Mouse (Mus musculus) thymus, postnatal 25 days (tissue): ENCODE results near the gene Atg4c.

Experiments
- DNase-seq: peaks from one replicate; pipeline ENCODE4 v3.0.0; 2022

Gene Atg4c

GRCm38 (mm10) chr4:99193810-99194582 lies at the start of gene Atg4c:
TSS of gene Atg4c (plus strand) at chr4:99193934.
- peak; percentile 76 for DNase-seq

GRCm38 (mm10) chr4:99151434-99151833 lies 42.3 kb upstream of the Atg4c start:
- DNase-seq = no peak

GRCm38 (mm10) chr4:99151885-99152558 lies 41.7 kb upstream of the Atg4c start:
- DNase-seq = no peak

- DNase-seq = no peak
These were observed 37.0 kb upstream of the Atg4c start for GRCm38 (mm10) chr4:99156641-99157307.

- DNase-seq = no peak
These were observed 35.2 kb upstream of the Atg4c start for GRCm38 (mm10) chr4:99158495-99158894.

- no peak for DNase-seq
These were observed 33.3 kb upstream of the Atg4c start for GRCm38 (mm10) chr4:99160414-99160813.

GRCm38 (mm10) chr4:99160899-99161298 lies 32.8 kb upstream of the Atg4c start:
- DNase-seq = no peak

- no peak for DNase-seq
These were observed 32.2 kb upstream of the Atg4c start for GRCm38 (mm10) chr4:99161457-99161971.

- no peak for DNase-seq
These were observed 30.7 kb upstream of the Atg4c start for GRCm38 (mm10) chr4:99163001-99163400.

GRCm38 (mm10) chr4:99163547-99163946 lies 30.2 kb upstream of the Atg4c start:
- no peak for DNase-seq

GRCm38 (mm10) chr4:99168869-99169268 lies 24.9 kb upstream of the Atg4c start:
- no peak for DNase-seq

GRCm38 (mm10) chr4:99174265-99174664 lies 19.5 kb upstream of the Atg4c start:
- no peak for DNase-seq

- no peak for DNase-seq
These were observed 16.9 kb upstream of the Atg4c start for GRCm38 (mm10) chr4:99176841-99177240.

- no peak for DNase-seq
These were observed 16.5 kb upstream of the Atg4c start for GRCm38 (mm10) chr4:99177255-99177654.

- DNase-seq = no peak
These were observed 14.9 kb upstream of the Atg4c start for GRCm38 (mm10) chr4:99178851-99179250.

- DNase-seq = no peak
These were observed 14.2 kb upstream of the Atg4c start for GRCm38 (mm10) chr4:99179446-99180120.

GRCm38 (mm10) chr4:99180921-99181320 lies 12.8 kb upstream of the Atg4c start:
- no peak for DNase-seq

GRCm38 (mm10) chr4:99181739-99182419 lies 11.9 kb upstream of the Atg4c start:
- DNase-seq = no peak

- DNase-seq = no peak
These were observed 10.9 kb upstream of the Atg4c start for GRCm38 (mm10) chr4:99182660-99183431.

GRCm38 (mm10) chr4:99184678-99185077 lies 9.1 kb upstream of the Atg4c start:
- DNase-seq = no peak

- no peak for DNase-seq
These were observed 8.4 kb upstream of the Atg4c start for GRCm38 (mm10) chr4:99185305-99185704.
